Mouse (Mus musculus) olfactory bulb, adult 2 months (tissue): Measurements from ENCODE around the gene Snx9.
A peak's percentile ranks its signal among the peaks of the same experiment; 100 is the strongest.

Experiments used
- CTCF ChIP-seq: fragments of 200-500 bp; IDR thresholded peaks from 2 replicates; pipeline ENCODE4 v1.5.1; 2012; ENCODE audit warnings: low read depth, mild to moderate bottlenecking, low read length, moderate library complexity; ENCODE audit not compliant: insufficient read depth
- POLR2A ChIP-seq: fragments of 200-500 bp; IDR thresholded peaks from 2 replicates; pipeline ENCODE4 v1.6.1; 2012; ENCODE audit warnings: mild to moderate bottlenecking, low read depth, low read length, moderate library complexity; ENCODE audit not compliant: insufficient read depth

DNA sequence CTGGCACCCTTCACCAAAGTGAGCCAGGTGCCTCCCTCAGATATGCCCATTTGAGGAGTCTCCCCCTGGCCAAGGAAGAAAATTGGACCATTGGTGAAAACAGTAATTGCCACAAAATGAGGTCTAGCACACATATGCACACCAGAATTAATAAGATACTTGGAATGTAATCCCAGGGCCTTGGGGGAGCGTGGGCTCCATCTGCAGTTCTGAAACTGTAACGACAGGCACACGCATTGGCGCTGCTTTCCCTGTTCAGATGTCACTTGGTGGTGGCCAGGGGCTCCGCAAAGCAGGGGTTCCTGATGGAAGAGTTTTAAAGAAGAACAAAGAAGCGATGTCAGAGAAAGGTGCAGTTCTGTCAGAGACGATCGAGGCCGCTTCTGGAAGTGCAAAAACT lies 82.2 kb downstream of the Snx9 start:
- TF ChIP-seq POLR2A (no peak), CTCF (peak; percentile 45; the same call in 1 of the 2 replicates)
